Mouse (Mus musculus) adipocyte (in vitro differentiated cells): ENCODE measurements around the gene Cldn24.
"Not testable (repeated sequence)": the region's sequence is repeated elsewhere in the genome, so short reads cannot be mapped to it uniquely, and the experiment has no call there.

Experiments
- DNase-seq: peaks from one replicate; pipeline ENCODE4 v3.0.0-alpha.2; 2016; ENCODE audit warnings: low spot score

Cldn24 gene

GRCm38 (mm10) chr8:47821843-47822242 lies at the start of gene Cldn24:
Gene Cldn24, plus strand, starts transcription at chr8:47822143.
- no peak for DNase-seq

GRCm38 (mm10) chr8:47772986-47773385 lies 49.0 kb upstream of the Cldn24 start:
- DNase-seq: no peak

- no peak for DNase-seq
Observed at GRCm38 (mm10) chr8:47777415-47777814, 44.5 kb upstream of the Cldn24 start.

GRCm38 (mm10) chr8:47779589-47779988 lies 42.4 kb upstream of the Cldn24 start:
- no peak for DNase-seq

- no peak for DNase-seq
Observed at GRCm38 (mm10) chr8:47781881-47782280, 40.1 kb upstream of the Cldn24 start.

- no peak for DNase-seq
Observed at GRCm38 (mm10) chr8:47783544-47783943, 38.4 kb upstream of the Cldn24 start.

- DNase-seq: no peak
Observed at GRCm38 (mm10) chr8:47783944-47784343, 38.0 kb upstream of the Cldn24 start.

- no peak for DNase-seq
Observed at GRCm38 (mm10) chr8:47784436-47784835, 37.5 kb upstream of the Cldn24 start.

- no peak for DNase-seq
Observed at GRCm38 (mm10) chr8:47786323-47786722, 35.6 kb upstream of the Cldn24 start.

GRCm38 (mm10) chr8:47787705-47788104 lies 34.2 kb upstream of the Cldn24 start:
- DNase-seq: no peak

- DNase-seq: no peak
Observed at GRCm38 (mm10) chr8:47791986-47792385, 30.0 kb upstream of the Cldn24 start.

GRCm38 (mm10) chr8:47799438-47799837 lies 22.5 kb upstream of the Cldn24 start:
- no peak for DNase-seq

GRCm38 (mm10) chr8:47802349-47802748 lies 19.6 kb upstream of the Cldn24 start:
- no peak for DNase-seq

GRCm38 (mm10) chr8:47804262-47804661 lies 17.7 kb upstream of the Cldn24 start:
- DNase-seq: no peak

GRCm38 (mm10) chr8:47809970-47810665 lies 11.8 kb upstream of the Cldn24 start:
- DNase-seq: no peak

- no peak for DNase-seq
Observed at GRCm38 (mm10) chr8:47810666-47811015, 11.3 kb upstream of the Cldn24 start.

GRCm38 (mm10) chr8:47811221-47811620 lies 10.7 kb upstream of the Cldn24 start:
- DNase-seq: no peak

GRCm38 (mm10) chr8:47819034-47819433 lies 2.9 kb upstream of the Cldn24 start:
- no peak for DNase-seq

- DNase-seq: no peak
Observed at GRCm38 (mm10) chr8:47820914-47821772, 800 bp upstream of the Cldn24 start.

GRCm38 (mm10) chr8:47822541-47822940 lies 598 bp downstream of the Cldn24 start:
- not testable (repeated sequence) for DNase-seq

- no peak for DNase-seq
Observed at GRCm38 (mm10) chr8:47823777-47824176, 1.8 kb downstream of the Cldn24 start.

- DNase-seq: no peak
Observed at GRCm38 (mm10) chr8:47824182-47824581, 2.2 kb downstream of the Cldn24 start, which contains the start of gene Cldn22. Gene Cldn22, plus strand, starts transcription at chr8:47824482.

- DNase-seq: no peak
Observed at GRCm38 (mm10) chr8:47825596-47825995, 3.7 kb downstream of the Cldn24 start.
